Mouse (Mus musculus): ENCODE data around the gene Odf3l2.

- TF ChIP-seq CTCF (IDR thresholded peaks at IDR 0.05; ENCODE audit: control insufficient read depth, insufficient read depth, insufficient read length) (no peak), MAX (IDR thresholded peaks at IDR 0.05) (no peak), USF1 (IDR thresholded peaks at IDR 0.05; ENCODE audit: low read depth) (no peak), MYOD1 (IDR thresholded peaks at IDR 0.05; ENCODE audit: control insufficient read depth, insufficient read length, low read depth) (no peak), FOSL1 (IDR thresholded peaks at IDR 0.05; ENCODE audit: insufficient read depth, low read length, poor library complexity, severe bottlenecking) (no peak), CEBPB (IDR thresholded peaks at IDR 0.05; ENCODE audit: low read depth) (no peak), MYOG (IDR thresholded peaks at IDR 0.05; ENCODE audit: control insufficient read depth, extremely low read depth, insufficient read length) (no peak)
Observed at GRCm38 (mm10) chr10:79654946-79655395, 9.4 kb upstream of the Odf3l2 start.
